Mouse (Mus musculus): ENCODE results near the gene Otulinl.

Otulinl gene

DNA sequence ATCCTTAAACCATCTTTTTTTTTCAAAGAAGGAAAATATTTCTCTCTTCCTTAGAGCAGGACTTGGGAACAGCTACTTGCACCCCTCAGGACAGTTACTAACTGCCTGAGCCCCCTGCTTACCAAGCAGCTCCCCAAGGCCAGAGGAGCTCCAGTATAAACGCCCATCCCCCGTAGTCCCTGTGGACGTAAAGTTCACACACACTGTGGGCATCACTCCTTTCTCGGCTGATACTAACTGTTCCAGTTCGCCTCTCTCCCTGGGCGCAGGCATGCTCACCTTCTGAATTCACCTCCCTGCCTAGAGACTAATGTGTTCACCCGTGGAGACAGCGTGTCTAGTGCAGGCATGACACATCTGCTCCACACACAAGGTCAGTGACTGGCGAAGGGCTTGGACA lies 2.9 kb downstream of the Otulinl start:
- no peak for DNase-seq

DNA sequence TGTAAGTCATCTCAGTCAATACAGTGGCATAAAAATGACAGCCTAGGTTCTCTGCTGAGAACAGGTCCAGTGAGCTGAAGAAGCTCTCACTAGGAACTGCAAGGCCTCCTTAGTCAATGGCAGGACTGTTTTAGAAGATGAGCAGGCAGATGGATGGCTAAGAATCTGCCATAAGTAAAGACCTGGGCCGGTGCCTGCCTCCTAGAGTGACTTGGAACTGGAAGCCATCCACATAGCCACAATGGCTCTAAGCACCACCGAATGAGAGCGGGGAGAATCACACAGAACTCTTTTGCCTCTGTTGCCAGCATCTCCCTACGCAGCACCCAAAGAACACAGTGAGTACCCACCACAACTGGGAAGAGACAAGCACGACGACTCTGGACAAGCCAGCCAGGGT lies 3.6 kb downstream of the Otulinl start:
- DNase-seq, result no peak

DNA sequence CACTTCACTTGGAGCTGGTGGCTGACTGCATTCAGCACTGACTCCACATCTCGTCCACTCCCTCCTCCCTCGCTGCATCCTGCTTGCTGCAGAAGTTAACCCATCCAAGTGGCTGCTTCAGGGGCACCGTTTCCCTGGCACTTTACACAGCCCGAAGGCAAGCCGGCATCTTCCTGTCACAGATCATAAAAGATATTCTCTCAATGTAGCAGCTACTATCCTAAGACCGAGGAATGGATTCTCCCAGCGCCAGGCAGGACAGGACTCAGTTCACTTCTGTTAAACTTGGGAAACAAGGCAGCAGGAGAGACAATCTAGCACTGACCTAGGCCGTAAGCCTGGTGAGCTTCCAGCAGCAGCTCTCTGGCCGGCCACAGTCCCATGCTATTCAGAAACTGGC lies 5.2 kb downstream of the Otulinl start:
- no peak for DNase-seq

DNA sequence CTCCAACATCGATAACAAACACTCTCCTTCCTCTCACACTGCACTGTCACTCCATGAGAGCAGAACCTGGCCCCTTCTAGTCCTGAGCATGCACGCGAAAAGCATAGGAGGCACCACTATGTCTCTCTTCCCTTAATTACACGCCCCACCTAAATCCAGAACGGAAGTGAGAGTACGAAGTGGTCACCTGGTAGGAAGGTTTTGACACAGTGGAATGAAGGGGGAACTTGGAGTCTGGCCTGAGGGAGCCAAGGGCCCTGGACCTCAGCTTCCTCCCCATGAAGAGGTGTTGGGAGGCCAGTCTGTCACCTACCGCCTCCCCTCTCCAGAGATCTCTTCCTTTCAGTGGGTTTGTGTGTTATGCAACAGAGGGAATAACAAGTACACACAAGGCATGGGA lies 6.3 kb downstream of the Otulinl start:
- DNase-seq, result no peak

DNA sequence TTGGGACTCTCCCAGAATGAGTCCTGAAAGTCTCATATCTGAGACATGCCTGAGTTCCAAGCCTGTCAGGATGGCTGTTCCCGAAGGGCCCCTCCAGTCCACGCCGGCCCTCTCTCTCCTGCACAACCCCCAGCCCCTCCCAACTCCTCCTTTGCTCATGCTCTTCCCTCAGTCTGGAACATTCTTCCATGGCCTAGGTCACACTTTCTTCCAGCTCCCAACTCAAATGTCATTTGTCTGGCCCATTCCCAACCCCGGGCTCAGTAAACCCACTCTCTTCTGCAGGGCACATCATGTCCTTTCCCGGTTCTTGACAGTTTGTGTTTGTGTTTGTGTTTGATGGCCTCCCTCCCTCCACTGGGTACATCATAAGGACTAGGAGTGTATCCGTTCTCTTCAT lies 7.3 kb downstream of the Otulinl start:
- no peak for DNase-seq

DNA sequence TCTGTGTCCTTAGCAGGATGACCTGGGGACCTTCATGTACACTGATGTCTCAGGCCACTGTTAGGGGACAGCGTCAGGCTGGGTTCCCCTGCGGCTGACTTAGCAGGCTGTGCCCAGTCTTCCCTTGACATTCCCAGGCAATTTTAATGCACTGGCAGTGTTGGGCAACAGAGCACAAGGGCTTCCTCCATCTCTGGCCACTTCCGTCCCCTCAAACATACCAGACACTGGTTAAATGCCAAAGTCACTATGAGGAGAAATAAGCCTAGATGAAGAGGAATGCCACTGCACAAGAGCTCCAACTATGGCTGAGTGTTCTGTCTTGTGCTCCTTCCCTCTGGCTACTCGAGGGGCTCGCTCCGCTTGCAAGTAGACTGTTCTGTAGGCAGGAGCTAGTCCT lies 8.2 kb downstream of the Otulinl start:
- no peak for DNase-seq

DNA sequence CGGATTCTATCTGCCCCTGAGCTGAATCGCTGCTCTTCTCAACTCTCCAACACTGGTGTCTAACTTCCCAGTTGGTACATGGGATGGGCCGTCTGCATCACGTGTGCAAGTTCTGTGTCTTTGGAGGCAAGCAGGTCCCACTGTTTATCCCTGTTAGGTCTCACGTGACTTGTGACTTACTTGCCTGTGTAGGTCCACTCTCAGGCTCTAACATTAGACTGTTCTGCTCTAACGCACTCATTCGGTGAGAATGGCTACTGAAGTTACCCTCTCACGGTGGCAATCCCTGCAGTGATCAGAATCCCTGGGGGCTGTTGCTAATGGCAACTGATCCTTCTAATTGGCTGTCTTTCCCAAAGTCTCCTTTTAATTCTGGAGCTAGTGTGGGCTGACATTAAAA lies 9.1 kb downstream of the Otulinl start:
- no peak for DNase-seq

DNA sequence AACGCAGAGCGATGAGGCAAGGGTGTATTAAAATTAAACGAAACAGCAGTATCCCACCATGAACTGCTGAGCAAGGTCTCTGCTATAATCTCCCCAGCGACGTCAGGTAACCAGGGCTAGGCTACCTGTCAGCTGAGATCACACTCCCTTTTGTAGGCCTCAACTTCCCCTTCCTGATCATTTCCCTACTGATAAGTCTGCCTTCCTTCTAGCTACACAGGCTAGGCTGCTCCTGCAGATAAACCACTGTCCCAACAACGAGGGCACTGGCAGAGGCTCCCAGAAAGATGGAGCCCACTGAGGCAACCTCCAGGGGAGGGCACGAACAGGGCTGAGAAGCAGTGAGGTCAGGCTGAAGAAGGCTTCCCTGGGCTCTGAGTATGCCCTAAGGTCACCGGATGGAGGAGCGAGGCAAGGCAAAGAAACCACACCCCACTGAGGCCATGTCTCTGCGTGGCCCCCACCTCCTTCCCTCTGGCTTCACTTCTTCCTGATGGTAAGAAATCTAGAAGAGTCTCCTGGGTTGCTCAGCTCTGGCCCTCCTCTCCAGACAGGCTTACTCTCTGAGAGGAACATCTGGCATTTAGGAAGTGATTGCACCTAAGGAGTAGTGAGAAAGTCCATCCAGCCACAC lies 9.7 kb downstream of the Otulinl start:
- DNase-seq, result no peak

DNA sequence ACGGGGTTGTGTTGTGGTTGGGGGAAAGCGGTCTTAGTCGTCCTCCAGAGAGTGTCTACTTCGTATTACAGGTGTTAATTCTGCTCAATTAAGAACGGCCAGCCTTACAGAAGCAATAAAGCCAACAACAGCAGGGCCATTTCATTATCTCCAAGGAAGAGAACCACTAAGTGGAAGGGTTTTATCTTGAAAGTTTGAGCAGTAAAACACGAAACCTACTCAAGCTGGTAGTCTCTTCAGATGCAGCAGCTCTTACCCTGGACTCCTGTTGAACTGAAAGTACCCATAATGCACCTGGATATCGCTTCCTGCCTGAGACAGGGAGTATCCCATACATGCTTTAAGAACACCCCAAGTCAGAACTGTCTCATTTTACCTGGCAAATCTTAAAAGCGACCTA lies 10.7 kb downstream of the Otulinl start:
- no peak for DNase-seq

DNA sequence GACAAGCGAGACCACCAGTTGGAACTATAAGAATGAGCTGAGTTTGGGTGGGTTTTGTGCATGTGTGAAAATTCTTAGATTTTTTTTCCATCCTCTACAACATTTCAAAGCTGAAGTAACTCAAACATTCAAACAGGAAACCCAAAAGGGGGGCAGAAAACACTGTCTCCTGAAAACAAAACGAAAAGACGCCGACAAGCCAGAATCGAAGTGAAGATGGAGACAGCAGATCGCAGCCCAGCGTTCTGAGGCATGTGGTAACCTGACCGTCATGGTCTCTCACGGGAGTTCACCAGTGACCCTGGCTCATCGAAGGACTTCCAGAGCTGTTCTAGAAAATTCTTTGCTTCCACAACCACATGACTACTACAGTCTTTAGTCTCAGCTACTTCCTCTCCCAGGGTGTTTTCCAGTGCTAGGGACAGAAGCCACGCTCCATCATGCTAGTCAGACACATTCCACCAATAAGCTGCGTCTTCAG lies 11.4 kb downstream of the Otulinl start:
- no peak for DNase-seq

DNA sequence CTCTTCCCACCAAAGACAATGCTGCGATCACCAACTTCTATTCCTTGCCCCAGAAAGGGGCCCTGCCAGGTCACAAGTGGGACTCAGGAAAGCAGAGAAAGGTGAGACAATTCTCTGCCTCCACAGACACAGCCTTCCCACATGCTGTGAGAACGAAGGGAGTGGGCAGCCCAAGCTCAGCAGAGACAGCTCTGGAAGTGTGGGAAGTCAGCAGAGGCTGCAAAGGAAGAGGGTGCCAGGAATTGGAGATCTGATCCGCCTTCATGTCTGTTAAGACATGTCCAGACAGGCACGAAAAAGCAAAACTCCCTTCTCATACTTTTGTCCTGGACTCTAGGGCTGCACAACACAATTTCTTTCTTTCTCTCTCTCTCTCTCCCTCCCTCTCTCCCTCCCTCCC lies 12.1 kb downstream of the Otulinl start:
- DNase-seq, result no peak

DNA sequence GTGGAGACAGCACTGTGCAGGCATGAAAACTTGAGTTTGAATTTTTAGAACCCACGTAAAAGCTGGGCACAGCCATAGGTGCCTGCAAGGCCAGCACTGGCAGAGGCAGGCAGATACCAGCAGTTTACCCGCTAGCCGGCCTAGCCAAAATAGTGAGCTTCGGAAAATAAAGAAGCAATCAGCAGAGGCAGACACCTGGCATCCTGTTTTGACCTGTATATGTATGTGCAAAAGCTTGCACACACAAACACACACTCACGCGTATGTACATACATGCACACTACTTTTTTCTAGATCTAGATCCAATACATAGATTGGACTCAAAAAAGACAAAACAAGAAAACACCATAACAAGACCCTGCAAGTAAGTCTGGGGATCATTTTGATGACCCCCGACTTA lies 12.8 kb downstream of the Otulinl start:
- DNase-seq, result no peak

DNA sequence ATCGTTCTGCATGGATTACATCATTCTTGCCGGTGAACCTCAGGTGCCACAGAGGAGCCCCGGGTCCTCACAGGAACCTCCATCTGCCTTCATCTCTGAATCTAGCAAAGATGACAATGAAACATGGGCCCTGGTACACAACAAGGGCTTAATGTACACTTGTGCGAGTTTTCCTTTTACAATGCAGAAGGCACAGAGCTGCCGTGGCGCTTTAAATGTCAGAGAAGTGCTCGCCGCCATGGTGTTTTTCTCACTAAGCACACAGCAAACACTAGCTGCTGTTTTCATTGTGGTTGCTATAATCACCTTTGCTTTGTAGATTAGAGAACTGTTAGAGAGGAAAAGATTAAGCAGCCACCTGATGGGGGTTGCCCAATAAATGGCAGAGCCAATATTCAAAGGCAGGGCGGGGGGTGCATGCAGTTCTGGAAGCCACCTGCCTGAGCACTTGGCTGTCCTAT lies 13.3 kb downstream of the Otulinl start:
- no peak for DNase-seq

DNA sequence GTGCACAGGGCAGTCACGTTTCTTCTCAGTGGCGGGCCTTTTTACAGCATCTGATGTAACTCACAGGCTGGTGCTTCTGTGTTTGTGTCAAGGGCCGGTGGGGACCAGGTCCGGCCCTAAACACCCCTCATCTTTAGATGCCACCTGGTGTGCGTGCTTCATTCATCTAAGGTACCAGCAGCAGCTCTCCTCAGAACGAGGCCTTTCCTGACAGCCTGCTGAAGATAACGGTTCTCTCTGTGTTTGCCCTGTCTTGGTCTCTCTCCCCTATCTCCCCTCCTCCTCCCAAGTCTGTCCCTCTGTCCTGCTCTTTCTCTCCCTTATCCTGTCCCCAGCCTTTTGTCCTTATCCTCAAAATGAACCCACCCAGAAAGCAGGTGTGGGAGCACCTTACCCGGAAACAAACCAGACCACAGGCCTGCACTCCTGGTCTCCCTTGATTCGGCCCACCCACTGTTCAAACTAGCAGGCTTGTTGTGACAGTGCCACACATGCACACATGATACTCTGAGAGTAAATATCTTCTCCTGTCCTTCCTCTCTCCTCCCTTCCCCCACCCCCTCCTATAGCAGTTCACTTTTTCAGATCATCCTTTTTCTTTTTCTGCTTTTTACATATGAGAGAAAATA lies 14.4 kb downstream of the Otulinl start:
- no peak for DNase-seq

DNA sequence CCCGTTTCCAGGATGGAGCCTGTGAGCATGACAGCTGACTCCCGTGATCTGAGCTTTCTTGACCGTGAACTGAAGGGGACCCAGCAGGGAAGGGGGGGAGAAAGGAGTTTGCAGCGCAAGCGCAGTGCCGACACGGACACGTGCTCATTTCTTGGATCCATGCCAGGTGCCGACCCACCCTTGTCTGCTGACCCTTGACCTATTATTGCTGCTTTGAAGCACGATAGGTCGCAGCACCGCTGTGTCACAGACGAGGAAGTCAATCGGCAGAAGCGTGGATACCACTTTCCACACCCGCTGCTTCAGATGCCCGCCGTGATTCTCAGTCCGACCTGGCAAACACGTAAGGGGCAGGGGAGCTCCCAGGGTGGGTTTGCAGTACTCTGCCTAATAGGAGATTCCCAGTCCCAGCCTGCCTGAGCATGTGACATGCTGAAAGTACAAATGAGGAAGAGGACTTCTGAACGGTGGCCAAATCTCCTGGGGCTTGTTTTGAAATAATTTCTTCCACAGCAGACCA lies 15.9 kb downstream of the Otulinl start:
- no peak for DNase-seq

DNA sequence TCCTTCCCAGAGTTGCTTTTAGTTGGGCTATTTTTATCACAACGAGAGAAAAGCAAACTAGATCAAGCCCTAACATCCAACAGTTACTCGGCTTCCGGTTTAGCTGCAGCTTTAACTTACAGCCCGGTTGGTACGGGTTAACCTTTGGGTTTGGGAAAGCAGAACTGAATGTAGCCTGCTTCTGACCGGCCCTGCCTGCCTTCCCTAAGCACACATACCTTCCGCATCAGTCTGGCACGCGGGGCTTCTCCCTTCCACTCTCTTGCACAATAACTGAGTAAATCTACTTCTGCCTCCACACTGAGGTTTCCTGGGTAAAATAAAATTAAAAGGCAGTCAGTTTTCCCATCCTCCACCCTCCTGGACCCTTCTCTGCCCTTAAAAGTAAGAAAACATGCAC lies 17.3 kb downstream of the Otulinl start:
- no peak for DNase-seq

DNA sequence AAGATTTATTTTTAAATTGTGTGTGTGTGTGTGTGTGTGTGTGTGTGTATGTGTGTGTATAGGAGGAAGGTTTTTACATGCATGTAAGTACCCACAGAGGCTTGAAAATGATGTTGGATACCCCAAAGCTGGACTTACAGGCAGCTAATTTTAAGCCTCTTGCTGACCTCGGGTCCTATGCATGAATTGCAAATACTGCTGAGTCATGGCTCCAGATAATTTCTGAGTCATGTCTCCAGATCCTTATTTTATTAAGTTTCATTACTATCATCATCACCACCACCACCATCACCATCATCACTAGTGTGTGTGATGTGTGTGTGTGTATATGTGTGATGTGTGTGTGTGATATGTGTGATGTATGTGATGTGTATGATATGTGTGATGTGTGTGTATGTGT lies 18.7 kb downstream of the Otulinl start:
- no peak for DNase-seq

DNA sequence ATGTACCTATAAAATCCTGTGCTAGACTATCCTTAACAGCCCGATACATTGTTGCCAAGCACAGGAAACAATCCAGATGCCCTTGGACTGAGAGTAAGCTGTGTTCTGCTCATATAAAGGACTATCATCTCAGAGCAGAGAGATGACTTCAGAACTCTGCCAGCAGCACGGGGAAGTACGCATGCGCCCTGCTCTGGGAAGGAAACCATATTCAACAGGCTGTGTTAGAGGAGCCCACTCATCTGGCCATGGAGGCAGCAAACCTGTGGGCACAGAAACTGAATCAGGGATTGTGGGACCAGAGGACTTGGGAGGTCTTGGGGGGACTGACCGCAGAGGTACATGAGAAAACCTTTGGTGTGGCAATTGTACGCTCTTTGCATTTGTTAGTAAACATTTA lies 19.7 kb downstream of the Otulinl start:
- DNase-seq, result no peak

DNA sequence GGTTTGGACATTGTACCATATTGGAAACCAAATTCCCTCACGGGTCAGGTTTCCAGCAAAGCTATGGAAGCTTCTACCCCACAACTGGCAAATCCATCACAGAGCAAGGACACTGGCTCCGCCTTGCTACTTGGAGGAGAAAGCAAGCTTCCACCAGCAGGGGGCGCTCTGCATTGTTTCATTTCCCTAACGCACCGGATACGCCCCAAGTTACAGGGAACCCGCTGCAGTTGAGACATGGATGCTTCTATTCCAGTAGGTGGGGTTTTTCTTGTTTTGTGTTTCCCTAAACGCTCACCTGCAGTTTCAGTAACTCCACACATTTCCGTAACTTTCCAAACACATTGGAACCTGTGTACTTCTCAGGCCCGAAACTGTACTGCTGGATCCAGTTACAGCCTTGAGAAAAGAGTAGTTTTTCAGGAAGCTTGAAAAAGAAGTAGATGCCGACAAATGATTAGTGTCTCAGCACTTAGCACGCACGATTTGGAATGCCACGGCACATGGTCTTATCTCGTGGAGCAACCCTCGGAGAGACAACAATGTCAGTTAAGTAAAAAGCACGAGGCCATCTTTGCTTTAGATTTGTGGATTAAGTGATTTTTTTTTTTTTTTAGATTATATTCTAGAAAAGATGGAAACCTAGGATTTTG lies 21.7 kb downstream of the Otulinl start:
- DNase-seq, result peak; percentile 81

DNA sequence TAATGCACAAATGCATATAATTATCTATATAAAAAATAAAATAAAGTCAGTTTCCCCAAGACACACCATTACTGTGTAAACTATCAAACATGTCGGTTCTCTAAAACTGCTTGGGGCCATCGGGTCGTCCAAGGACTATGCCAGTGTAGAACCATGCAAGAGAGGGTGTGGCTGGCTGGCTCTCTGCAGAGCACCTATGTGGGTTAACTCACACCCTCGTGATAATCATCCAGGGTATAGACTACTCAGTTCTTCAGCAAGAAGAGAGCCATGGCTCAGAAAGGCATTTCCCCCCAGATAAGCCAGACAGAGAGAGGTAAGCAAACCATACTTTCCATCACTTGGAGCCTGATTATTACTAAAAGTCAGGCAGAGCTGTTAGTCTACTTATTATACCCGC lies 22.2 kb downstream of the Otulinl start:
- no peak for DNase-seq

DNA sequence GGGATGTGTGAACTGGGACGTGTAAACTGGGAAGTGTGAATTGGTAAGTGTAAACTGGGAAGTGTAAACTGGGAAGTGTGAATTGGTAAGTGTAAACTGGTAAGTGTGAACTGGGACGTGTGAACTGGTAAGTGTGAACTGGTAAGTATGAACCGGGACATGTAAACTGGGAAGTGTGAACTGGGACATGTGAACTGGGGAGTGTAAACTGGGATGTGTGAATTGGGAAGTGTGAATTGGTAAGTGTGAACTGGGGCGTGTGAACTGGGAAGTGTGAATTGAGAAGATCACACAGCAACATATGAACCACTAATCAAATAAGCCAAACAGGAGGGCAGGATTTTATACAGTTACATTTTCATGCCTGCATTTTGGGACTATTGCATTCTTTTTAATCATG lies 23.0 kb downstream of the Otulinl start:
- no peak for DNase-seq

DNA sequence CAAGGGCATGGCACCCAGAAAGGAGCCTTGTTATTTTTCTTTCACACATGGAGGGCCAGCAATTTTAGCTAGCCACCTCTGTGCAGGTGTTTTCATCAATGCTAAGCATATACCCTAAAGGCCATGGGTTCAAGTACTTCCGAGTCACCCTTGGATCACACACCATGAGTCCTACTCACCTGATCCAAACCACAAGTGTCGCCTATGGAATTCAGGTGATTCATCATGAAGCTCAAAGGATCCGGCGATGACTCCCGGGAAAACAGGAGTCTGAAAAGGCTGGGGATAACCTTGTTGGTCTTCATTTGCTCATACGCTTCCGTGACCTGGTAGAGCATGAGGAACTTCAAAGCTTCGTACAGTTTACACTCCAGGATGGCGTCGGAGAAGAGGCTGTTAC lies 23.5 kb downstream of the Otulinl start:
- DNase-seq, result no peak

DNA sequence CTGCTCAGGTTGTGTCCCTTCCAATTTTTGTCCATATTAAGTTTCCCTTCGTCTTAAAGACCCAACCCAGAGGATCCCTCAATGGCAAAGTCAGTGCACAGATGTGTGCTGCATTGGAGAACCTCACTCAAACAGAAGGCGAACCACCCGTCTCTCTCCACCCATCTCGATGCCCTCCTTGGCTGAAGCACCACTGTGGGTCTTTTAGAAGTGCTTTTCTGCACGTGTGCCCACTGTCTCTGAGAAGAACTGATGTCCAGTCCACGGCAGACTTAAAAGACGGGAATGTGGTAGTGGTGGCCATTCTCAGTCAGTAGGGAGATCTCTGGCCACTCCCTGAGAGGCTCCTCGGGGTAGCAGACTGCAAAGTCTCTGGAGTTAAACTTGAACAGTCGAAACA lies 24.8 kb downstream of the Otulinl start:
- no peak for DNase-seq

DNA sequence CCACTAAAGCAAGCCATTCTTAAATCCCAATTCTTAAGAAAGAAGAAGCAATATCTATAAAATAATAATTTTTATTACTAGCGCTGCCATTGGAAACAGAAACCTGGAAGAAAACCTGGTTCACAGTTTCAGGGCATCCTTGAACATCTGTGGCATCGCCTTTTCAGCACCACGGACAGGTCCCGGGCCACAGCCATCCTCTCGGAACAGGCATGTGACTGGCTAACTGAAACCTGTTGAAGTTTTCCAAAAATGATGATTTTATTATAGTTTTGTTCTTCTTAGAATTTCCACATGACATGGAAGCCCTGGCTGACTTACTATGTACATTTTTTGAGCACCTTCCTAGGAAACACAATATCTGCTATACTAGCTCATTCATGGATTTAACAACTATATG lies 26.4 kb downstream of the Otulinl start:
- DNase-seq, result peak; percentile 65
